Mouse (Mus musculus): ENCODE results near the gene Mettl26. TPM values are rescaled to one million over a fixed set of nuclear protein-coding genes. Genes with fewer than 3 reads are reported as not detected.

Gene Mettl26
- total RNA-seq, 2 experiments from 2014 or later = 34.8 to 36.0 TPM

- intact Hi-C loops (cut with DNase I) = no loop called here
- DNase-seq (ENCODE audit: extremely low spot score in 1 of 2, low spot score in 2 of 2) = peak in 1 of 2 experiments; percentile 50
Observed at GRCm38 (mm10) chr17:25879750-25880149, 4.9 kb downstream of the Mettl26 start.

DNA sequence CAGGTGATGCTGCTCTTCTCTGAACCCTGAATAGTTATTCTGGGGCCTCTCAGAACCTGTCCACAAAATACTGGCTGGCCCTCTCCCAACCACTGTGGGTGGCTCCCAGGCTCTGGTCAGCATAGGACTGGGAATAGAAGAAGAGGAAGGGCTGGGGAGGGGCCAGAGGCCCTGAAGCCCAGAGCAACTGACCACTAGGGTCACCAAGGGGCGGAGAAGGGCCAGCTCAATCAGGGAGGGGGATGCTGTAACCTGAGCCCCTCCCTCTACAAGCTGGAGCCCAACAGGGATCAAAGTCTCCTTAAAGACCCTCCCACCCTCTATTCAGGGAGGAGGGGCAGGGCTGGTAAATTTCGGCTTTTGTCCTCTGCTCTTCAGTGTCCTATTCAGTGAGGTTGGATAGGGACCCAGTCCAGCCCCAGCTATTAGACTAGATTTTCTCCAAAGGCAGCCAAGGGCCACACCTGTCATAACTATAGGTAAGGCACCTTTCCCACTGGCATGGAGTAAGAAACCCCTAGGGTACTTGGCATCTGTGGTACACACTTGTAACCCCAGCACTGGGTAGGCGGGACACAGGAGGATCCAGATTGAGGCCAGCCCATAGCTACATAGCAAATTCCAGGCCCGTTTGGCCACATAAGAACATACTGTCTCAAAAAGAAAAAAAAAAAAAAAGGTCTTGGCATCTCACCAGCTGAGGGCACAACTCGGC lies 5.5 kb downstream of the Mettl26 start, which contains the start of gene Wfikkn1:
TSS of gene Wfikkn1 (minus strand) at position 663 of the 715 bp plus-strand sequence.
- DNase-seq (ENCODE audit: extremely low spot score in 1 of 2, low spot score in 2 of 2) = no peak
- intact Hi-C loops (cut with DNase I) = no loop called here

DNA sequence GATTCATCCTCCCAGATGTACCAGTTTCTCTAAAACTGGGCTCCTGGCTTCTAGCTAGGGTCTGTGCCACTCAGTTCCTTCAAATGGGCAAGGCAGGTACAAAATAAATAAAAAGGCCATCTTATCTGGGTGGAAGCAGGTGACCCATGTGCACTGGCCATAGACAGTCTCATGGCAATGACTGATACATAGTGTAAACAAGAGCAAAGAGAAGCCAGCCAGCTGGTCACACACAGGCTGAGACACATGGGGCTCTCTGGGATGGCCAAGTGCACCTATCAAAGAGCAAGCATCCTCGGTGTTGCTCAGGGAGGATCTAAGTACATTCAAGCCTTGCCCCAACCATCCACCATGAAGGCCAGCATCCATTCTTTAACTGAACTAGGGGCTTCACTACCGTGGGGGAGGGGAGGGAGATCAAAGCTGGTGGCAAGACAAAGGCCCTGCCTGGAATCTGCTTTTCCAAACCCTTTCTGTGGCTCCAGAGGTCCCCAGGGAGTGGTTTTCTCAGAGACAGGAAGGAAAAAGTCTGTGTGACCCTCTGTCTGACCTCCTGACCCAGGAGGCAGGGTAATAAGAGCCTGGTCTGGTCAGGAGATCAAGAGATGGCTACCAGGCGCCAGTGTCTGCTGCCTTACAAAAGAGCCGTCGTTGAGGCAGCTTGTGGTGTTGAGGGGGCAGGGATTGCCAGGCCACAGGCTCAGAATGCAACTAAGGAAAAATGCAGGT lies 6.2 kb downstream of the Mettl26 start:
- DNase-seq (ENCODE audit: extremely low spot score in 1 of 2, low spot score in 2 of 2) = peak in 1 of 2 experiments; percentile 76
- intact Hi-C loops (cut with DNase I) = no loop called here

GRCm38 (mm10) chr17:25881691-25882090 lies 6.8 kb downstream of the Mettl26 start:
- no peak for DNase-seq (ENCODE audit: extremely low spot score in 1 of 2, low spot score in 2 of 2)
- intact Hi-C loops (cut with DNase I) = no loop called here

- no peak for DNase-seq (ENCODE audit: extremely low spot score in 1 of 2, low spot score in 2 of 2)
- intact Hi-C loops (cut with DNase I) = no loop called here
Observed at GRCm38 (mm10) chr17:25882306-25882705, 7.4 kb downstream of the Mettl26 start.

DNA sequence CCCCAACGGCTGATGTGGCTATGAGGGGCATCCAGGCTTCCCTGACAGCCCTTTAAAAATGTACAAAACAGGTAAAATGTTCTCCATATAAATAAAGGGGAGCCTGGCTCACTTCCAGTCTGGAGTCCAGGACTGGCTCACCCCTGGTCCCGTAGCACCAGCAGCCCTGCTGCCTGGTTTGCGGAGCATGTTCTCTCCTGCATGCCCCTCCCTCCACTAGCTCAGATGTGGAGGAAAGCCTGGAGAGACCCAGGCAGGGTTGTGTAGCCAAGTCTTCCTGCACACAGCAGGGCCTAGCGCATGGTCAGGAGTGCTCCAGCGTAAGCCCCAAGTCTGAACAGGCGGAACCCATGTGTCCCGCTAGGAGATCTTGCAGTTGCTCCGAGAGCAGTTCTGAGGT lies 8.4 kb downstream of the Mettl26 start:
- DNase-seq (ENCODE audit: extremely low spot score in 1 of 2, low spot score in 2 of 2) = no peak
- intact Hi-C loops (cut with DNase I) = no loop called here

- no peak for DNase-seq (ENCODE audit: extremely low spot score in 1 of 2, low spot score in 2 of 2)
- intact Hi-C loops (cut with DNase I) = no loop called here
Observed at GRCm38 (mm10) chr17:25883824-25884223, 8.9 kb downstream of the Mettl26 start.

DNA sequence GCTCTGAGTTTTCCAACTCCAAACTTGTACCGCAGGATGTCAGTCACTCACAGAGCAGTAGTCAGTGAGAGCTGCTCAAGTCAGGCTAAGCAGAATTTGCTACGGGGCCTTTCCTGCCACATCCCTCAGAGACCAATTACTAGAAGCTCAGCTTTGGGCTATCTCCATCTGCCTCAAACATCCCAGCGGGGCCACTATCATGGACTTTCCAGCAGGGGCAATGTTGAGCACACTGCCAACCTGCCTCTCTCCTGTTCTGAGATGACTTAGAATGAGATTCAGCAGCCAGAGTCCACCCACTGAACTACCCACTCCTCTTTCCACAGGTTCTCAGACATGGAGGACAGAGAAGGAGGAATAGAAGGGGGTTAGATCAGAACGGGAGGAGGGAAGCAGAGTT lies 10.8 kb downstream of the Mettl26 start:
- intact Hi-C loops (cut with DNase I) = no loop called here
- DNase-seq (ENCODE audit: extremely low spot score in 1 of 2, low spot score in 2 of 2) = peak in 1 of 2 experiments; percentile 51

- no peak for DNase-seq (ENCODE audit: extremely low spot score in 1 of 2, low spot score in 2 of 2)
Observed at GRCm38 (mm10) chr17:25886806-25887205, 11.9 kb downstream of the Mettl26 start.

DNA sequence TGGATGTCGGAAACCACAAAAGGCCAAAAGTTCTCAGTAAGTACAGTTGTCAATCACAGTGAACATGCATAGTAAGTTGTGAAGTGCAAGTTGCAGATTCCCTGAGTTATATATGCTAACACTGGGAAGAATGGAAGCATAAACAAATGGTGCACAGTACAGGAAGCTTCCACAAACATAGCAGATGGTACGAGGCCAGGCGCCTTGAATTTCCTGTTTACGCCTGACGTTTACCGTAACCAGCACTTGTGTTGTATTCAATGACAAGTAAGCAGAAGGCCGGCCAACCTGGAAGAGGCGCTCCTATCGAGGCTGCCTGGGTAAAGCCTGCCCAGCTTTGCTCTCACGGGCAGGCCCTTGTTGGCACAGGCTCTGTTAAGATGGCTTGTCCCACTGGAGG lies 12.6 kb downstream of the Mettl26 start:
- intact Hi-C loops (cut with DNase I) = no loop called here
- no peak for DNase-seq (ENCODE audit: extremely low spot score in 1 of 2, low spot score in 2 of 2)

More at GRCm38 (mm10) chr17:25886806-25887205, 11.9 kb downstream of the Mettl26 start:
- intact Hi-C loops (cut with DNase I) = no loop called here

DNA sequence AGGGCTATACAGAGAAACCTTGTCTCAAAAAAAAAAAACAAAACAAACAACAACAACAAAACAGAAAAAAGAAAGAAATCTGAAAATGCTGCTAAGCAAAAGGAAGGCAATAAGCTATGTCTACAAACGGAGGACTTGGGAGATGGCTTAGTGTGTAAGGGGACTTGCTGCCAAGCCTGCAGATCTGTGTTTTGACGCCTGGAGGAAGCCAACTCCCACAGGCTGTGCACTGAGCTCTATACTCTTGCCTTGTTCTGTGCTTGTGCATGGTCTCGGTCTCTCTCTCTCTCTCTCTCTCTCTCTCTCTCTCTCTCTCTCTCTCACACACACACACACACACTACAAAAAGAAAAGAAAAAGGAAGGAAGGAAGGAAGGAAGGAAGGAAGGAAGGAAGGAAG lies 14.0 kb downstream of the Mettl26 start:
- intact Hi-C loops (cut with DNase I) = no loop called here
- no peak for DNase-seq (ENCODE audit: extremely low spot score in 1 of 2, low spot score in 2 of 2)

- intact Hi-C loops (cut with DNase I) = loop anchor here (5.0 kb wide), 1 partner anchor 93 kb away; the partner anchor contains the start of gene Capn15
- DNase-seq (ENCODE audit: extremely low spot score in 1 of 2, low spot score in 2 of 2) = peak; percentile 56 to 71
Observed at GRCm38 (mm10) chr17:25893975-25894617, 19.2 kb downstream of the Mettl26 start.

DNA sequence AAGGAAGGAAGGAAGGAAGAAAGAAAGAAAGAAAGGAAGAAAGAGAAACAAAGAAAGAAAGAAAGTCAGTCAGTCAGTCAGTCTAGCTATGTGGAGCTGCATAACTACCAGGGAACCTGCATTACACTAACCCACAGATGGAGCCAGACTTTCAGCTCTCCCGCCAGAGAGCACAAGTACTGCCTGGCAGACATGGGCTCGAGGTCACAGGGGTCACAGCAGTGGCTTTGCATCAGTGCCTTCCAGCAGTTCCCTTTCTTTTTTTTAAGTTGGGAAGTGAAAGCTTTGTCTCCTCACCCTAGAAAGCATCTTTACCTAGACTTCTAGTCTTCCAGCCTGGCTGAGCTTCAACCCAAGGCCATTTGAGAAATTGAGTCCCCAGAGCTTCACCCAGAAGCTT lies 20.5 kb downstream of the Mettl26 start:
- intact Hi-C loops (cut with DNase I) = no loop called here
- no peak for DNase-seq (ENCODE audit: extremely low spot score in 1 of 2, low spot score in 2 of 2)

GRCm38 (mm10) chr17:25895891-25896290 lies 21.0 kb downstream of the Mettl26 start:
- intact Hi-C loops (cut with DNase I) = no loop called here
- DNase-seq (ENCODE audit: extremely low spot score in 1 of 2, low spot score in 2 of 2) = no peak

- intact Hi-C loops (cut with DNase I) = no loop called here
- no peak for DNase-seq (ENCODE audit: extremely low spot score in 1 of 2, low spot score in 2 of 2)
Observed at GRCm38 (mm10) chr17:25900193-25900592, 25.3 kb downstream of the Mettl26 start.

GRCm38 (mm10) chr17:25903061-25903460 lies 28.2 kb downstream of the Mettl26 start:
- DNase-seq (ENCODE audit: extremely low spot score in 1 of 2, low spot score in 2 of 2) = no peak
- intact Hi-C loops (cut with DNase I) = no loop called here

DNA sequence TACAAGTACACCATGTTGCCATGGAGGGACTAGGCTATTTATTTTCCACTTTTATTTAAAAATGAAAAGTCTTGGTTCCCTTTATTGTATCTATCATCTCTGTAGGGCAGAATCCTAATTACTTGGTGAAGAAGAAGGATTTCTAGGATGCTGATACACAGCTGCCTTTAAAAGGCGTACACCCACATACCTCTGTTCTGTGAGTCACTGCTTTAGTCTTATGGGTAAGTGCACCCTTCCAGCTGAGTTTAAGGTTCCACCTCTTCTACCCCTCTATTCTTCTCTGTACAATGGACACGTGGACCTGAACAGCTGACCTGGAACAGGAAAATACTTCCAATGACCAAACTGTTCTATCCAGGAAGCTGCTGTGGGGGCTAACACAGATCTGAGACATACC lies 32.8 kb downstream of the Mettl26 start:
- intact Hi-C loops (cut with DNase I) = no loop called here
- DNase-seq (ENCODE audit: extremely low spot score in 1 of 2, low spot score in 2 of 2) = no peak

GRCm38 (mm10) chr17:25911816-25912215 lies 36.9 kb downstream of the Mettl26 start:
- intact Hi-C loops (cut with DNase I) = no loop called here
- DNase-seq (ENCODE audit: extremely low spot score in 1 of 2, low spot score in 2 of 2) = no peak

DNA sequence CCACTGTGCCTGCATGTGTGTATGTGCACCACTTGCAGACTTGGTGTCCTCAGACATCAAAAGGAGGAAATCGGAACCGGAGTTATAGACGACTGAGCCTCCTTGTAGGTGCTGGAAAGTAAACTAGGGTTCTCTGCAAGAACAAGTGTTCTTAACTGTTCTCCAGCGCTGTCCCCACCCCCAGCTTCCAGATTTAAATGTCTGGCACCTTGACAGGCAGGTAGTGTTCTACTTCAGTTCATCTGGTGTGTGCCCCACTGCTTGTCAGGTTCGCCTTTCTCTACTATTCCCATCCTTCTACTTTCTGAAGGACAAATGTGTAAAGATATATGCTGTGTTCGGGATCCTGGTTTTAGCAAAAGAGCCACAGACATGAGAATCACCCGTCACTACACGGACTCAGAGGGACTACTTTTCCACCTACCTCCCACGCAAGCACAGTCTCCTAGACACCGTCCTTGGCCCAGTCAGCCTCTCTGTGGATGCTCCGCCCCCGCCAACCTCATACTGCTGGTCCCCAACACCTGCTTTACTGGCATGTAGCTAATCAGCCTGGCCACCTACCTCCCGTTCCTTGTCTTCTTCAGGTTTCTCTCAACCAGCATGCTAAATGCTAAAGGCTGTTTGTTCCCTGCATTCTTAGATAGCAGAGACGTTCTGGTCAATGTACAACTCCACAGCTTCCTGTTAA lies 38.5 kb downstream of the Mettl26 start:
- DNase-seq (ENCODE audit: extremely low spot score in 1 of 2, low spot score in 2 of 2) = peak in 1 of 2 experiments; percentile 43
- intact Hi-C loops (cut with DNase I) = no loop called here

All from left cerebral cortex, postnatal 10 days (tissue).